Mouse (Mus musculus): ENCODE results near the gene Slc25a21. TPM values are rescaled to one million over a fixed set of nuclear protein-coding genes. Genes with fewer than 3 reads are reported as not detected.
A peak's percentile ranks its signal among the peaks of the same experiment; 100 is the strongest.

The Slc25a21 gene
- polyA plus RNA-seq, 1 experiment from 2014 or later, result 0.84 TPM

- peak; percentile 96 for ATAC-seq (ENCODE audit: insufficient number of reproducible peaks, low FRiP score, low TSS enrichment, low read depth)
- peak overlapping the region; percentile 47 for H3K4me3 ChIP-seq (replicated peaks)
- H3K4me1 ChIP-seq, result peaks cover 42% of the 10 kb centered on the region
- peak overlapping the region; percentile 55; the same call in 1 of the 2 replicates for H3K27ac ChIP-seq (replicated peaks)
- H3K9ac ChIP-seq, result peak overlapping the region; percentile 39
- H3K9me3 ChIP-seq (replicated peaks), result no peaks in the 10 kb centered on the region
- H3K4me2 ChIP-seq (replicated peaks), result peak overlapping the region; percentile 57
- peaks cover 95% of the 10 kb centered on the region for H3K27me3 ChIP-seq
- no peaks in the 10 kb centered on the region for H3K36me3 ChIP-seq
- 1% methylated on average over 41 of the region's 41 CpGs for whole genome bisulfite sequencing
These were observed 501.7 kb downstream of the Slc25a21 start for GRCm38 (mm10) chr12:56695358-56696173.

- Histone ChIP-seq H3K4me1 (peaks cover 41% of the 10 kb centered on the region), H3K36me3 (no peaks in the 10 kb centered on the region), H3K9me3 (replicated peaks) (no peaks in the 10 kb centered on the region), H3K9ac (no peak overlapping the region), H3K27me3 (peaks cover 95% of the 10 kb centered on the region), H3K4me2 (replicated peaks) (peak overlapping the region; percentile 57), H3K4me3 (replicated peaks) (peak overlapping the region; percentile 47), H3K27ac (replicated peaks) (no peak overlapping the region)
- ATAC-seq (ENCODE audit: insufficient number of reproducible peaks, low FRiP score, low TSS enrichment, low read depth), result no peak
- 2% methylated on average over 11 of the region's 11 CpGs for WGBS
These were observed 502.3 kb downstream of the Slc25a21 start for GRCm38 (mm10) chr12:56694936-56695335.

GRCm38 (mm10) chr12:56694361-56694760 lies 502.9 kb downstream of the Slc25a21 start:
- Histone ChIP-seq H3K9ac (no peak overlapping the region), H3K4me2 (replicated peaks) (peak overlapping the region; percentile 57; the same call in 1 of the 2 replicates), H3K36me3 (no peaks in the 10 kb centered on the region), H3K27me3 (peaks cover 95% of the 10 kb centered on the region), H3K4me1 (peaks cover 45% of the 10 kb centered on the region), H3K9me3 (replicated peaks) (no peaks in the 10 kb centered on the region), H3K4me3 (replicated peaks) (peak overlapping the region; percentile 47; the same call in 1 of the 2 replicates), H3K27ac (replicated peaks) (no peak overlapping the region)
- ATAC-seq (ENCODE audit: insufficient number of reproducible peaks, low FRiP score, low TSS enrichment, low read depth), result no peak
- WGBS, result 4% methylated on average over 14 of the region's 14 CpGs

- no peak overlapping the region; the same call in 1 of the 2 replicates for H3K4me2 ChIP-seq (replicated peaks)
- H3K4me1 ChIP-seq, result peaks cover 45% of the 10 kb centered on the region
- no peak overlapping the region for H3K9ac ChIP-seq
- peaks cover 98% of the 10 kb centered on the region for H3K27me3 ChIP-seq
- ATAC-seq (ENCODE audit: insufficient number of reproducible peaks, low FRiP score, low TSS enrichment, low read depth), result no peak
- 10% methylated on average over 14 of the region's 14 CpGs for WGBS
- H3K9me3 ChIP-seq (replicated peaks), result no peaks in the 10 kb centered on the region
- no peaks in the 10 kb centered on the region for H3K36me3 ChIP-seq
- H3K27ac ChIP-seq (replicated peaks), result no peak overlapping the region
- H3K4me3 ChIP-seq (replicated peaks), result peak overlapping the region; percentile 40; the same call in 1 of the 2 replicates
These were observed 503.7 kb downstream of the Slc25a21 start for GRCm38 (mm10) chr12:56693411-56694098.

- H3K4me1 ChIP-seq, result peaks cover 45% of the 10 kb centered on the region
- no peaks in the 10 kb centered on the region for H3K9me3 ChIP-seq (replicated peaks)
- ATAC-seq (ENCODE audit: insufficient number of reproducible peaks, low FRiP score, low TSS enrichment, low read depth), result no peak
- H3K4me2 ChIP-seq (replicated peaks), result peak overlapping the region; percentile 27; the same call in 1 of the 2 replicates
- peak overlapping the region; percentile 40 for H3K4me3 ChIP-seq (replicated peaks)
- 0 out of 2 replicates have a peak overlapping the region, but pooled peaks have one; percentile 4 for H3K27ac ChIP-seq (replicated peaks)
- H3K27me3 ChIP-seq, result peaks cover 100% of the 10 kb centered on the region
- no peak overlapping the region for H3K9ac ChIP-seq
- no peaks in the 10 kb centered on the region for H3K36me3 ChIP-seq
- 14% methylated on average over 19 of the region's 19 CpGs for WGBS
These were observed 504.7 kb downstream of the Slc25a21 start for GRCm38 (mm10) chr12:56692536-56692935.

- no peak for ATAC-seq (ENCODE audit: insufficient number of reproducible peaks, low FRiP score, low TSS enrichment, low read depth)
- WGBS, result 2% methylated on average over 40 of the region's 40 CpGs
- Histone ChIP-seq H3K36me3 (no peaks in the 10 kb centered on the region), H3K27ac (replicated peaks) (peak within 1 kb of the TSS; percentile 44; the same call in 1 of the 2 replicates), H3K9ac (no peak within 1 kb of the TSS), H3K4me1 (peaks cover 36% of the 10 kb centered on the region), H3K27me3 (peaks cover 97% of the 10 kb centered on the region), H3K4me3 (replicated peaks) (peak within 1 kb of the TSS; percentile 40), H3K9me3 (replicated peaks) (no peaks in the 10 kb centered on the region), H3K4me2 (replicated peaks) (peak within 1 kb of the TSS; percentile 44)
These were observed 505.7 kb downstream of the Slc25a21 start, which contains the start of gene Pax9 for GRCm38 (mm10) chr12:56691427-56692079. Pax9 (plus strand) TSS chr12:56691767.

- 0 out of 2 replicates have a peak overlapping the region, but pooled peaks have one; percentile 34 for H3K27ac ChIP-seq (replicated peaks)
- 2% methylated on average over 12 of the region's 12 CpGs for WGBS
- H3K4me1 ChIP-seq, result peaks cover 30% of the 10 kb centered on the region
- H3K27me3 ChIP-seq, result peaks cover 97% of the 10 kb centered on the region
- ATAC-seq (ENCODE audit: insufficient number of reproducible peaks, low FRiP score, low TSS enrichment, low read depth), result no peak
- no peaks in the 10 kb centered on the region for H3K36me3 ChIP-seq
- H3K9me3 ChIP-seq (replicated peaks), result no peaks in the 10 kb centered on the region
- H3K9ac ChIP-seq, result no peak overlapping the region
- peak overlapping the region; percentile 40 for H3K4me3 ChIP-seq (replicated peaks)
- H3K4me2 ChIP-seq (replicated peaks), result peak overlapping the region; percentile 44
These were observed 506.3 kb downstream of the Slc25a21 start for GRCm38 (mm10) chr12:56691001-56691400.

GRCm38 (mm10) chr12:56690366-56690765 lies 506.9 kb downstream of the Slc25a21 start:
- Histone ChIP-seq H3K9me3 (replicated peaks) (no peaks in the 10 kb centered on the region), H3K27ac (replicated peaks) (no peak overlapping the region; the same call in 1 of the 2 replicates), H3K4me1 (peaks cover 24% of the 10 kb centered on the region), H3K36me3 (no peaks in the 10 kb centered on the region), H3K27me3 (peaks cover 96% of the 10 kb centered on the region), H3K4me2 (replicated peaks) (peak overlapping the region; percentile 44; the same call in 1 of the 2 replicates), H3K4me3 (replicated peaks) (peak overlapping the region; percentile 40), H3K9ac (no peak overlapping the region)
- WGBS, result 3% methylated on average over 16 of the region's 16 CpGs
- no peak for ATAC-seq (ENCODE audit: insufficient number of reproducible peaks, low FRiP score, low TSS enrichment, low read depth)

GRCm38 (mm10) chr12:56689736-56690135 lies 507.5 kb downstream of the Slc25a21 start:
- no peak for ATAC-seq (ENCODE audit: insufficient number of reproducible peaks, low FRiP score, low TSS enrichment, low read depth)
- whole genome bisulfite sequencing, result 2% methylated on average over 25 of the region's 25 CpGs
- Histone ChIP-seq H3K36me3 (no peaks in the 10 kb centered on the region), H3K4me2 (replicated peaks) (peak overlapping the region; percentile 44; the same call in 1 of the 2 replicates), H3K27me3 (peaks cover 94% of the 10 kb centered on the region), H3K27ac (replicated peaks) (no peak overlapping the region), H3K9me3 (replicated peaks) (no peaks in the 10 kb centered on the region), H3K4me3 (replicated peaks) (peak overlapping the region; percentile 40), H3K4me1 (peaks cover 21% of the 10 kb centered on the region), H3K9ac (no peak overlapping the region)

- H3K36me3 ChIP-seq, result no peaks in the 10 kb centered on the region
- WGBS, result 14% methylated on average over 10 of the region's 10 CpGs
- peak overlapping the region; percentile 40; the same call in 1 of the 2 replicates for H3K4me3 ChIP-seq (replicated peaks)
- peaks cover 21% of the 10 kb centered on the region for H3K4me1 ChIP-seq
- H3K27ac ChIP-seq (replicated peaks), result no peak overlapping the region
- no peaks in the 10 kb centered on the region for H3K9me3 ChIP-seq (replicated peaks)
- H3K4me2 ChIP-seq (replicated peaks), result peak overlapping the region; percentile 44; the same call in 1 of the 2 replicates
- no peak overlapping the region for H3K9ac ChIP-seq
- no peak for ATAC-seq (ENCODE audit: insufficient number of reproducible peaks, low FRiP score, low TSS enrichment, low read depth)
- H3K27me3 ChIP-seq, result peaks cover 93% of the 10 kb centered on the region
These were observed 507.9 kb downstream of the Slc25a21 start for GRCm38 (mm10) chr12:56689331-56689730.

All from embryonic facial prominence, embryonic 15.5 days (tissue).